Mouse (Mus musculus) thymus, adult 2 months (tissue): ENCODE measurements around the gene Rph3al.

Source experiments
- CTCF ChIP-seq: fragments of 200-500 bp; IDR thresholded peaks from 2 replicates; pipeline ENCODE4 v1.5.1; 2012; ENCODE audit warnings: mild to moderate bottlenecking, control low read depth, low read length, moderate library complexity, borderline replicate concordance; ENCODE audit not compliant: control insufficient read depth, poor library complexity, insufficient read depth; ENCODE audit errors: extremely low read depth
- POLR2A ChIP-seq: fragments of 200-500 bp; IDR thresholded peaks from 2 replicates; pipeline ENCODE4 v1.6.1; 2012; ENCODE audit warnings: mild to moderate bottlenecking, low read length, control low read depth, moderate library complexity; ENCODE audit not compliant: control insufficient read depth, poor library complexity, insufficient read depth; ENCODE audit errors: extremely low read depth

DNA sequence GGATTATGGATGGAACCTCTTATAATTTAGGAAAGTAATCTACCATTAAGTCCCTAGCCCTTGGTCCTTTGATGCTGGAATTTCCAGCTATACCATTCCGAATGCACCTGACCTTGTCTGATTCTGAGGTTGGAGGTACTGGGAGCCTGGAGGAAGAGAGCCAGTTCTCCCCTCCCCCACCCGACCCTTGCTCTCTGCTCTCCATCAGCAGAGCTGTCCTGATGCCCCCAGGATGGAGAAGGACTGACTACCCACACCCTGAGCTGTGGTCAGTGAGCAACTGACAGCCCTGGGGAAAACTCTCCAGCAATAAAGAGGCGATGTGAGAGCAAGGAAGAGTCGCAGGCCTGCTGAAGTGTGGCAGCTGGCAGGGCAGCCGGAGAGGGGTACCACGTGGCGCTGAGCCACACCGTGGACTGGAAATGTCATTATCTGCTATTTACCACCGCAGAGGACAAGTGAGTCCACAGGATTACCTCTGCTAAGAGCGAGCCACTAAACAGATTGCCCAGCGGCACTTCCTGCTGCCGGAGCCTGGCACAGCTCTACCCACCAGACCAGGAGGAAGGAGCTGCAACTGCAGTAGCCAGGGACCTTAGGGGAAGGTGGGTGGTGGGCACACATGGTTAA, 43.3 kb downstream of the Rph3al start:
- TF ChIP-seq CTCF = no peak
- no peak for TF ChIP-seq POLR2A
